Mouse (Mus musculus) olfactory bulb, adult 2 months (tissue): ENCODE measurements around the gene Nosip.

Experiments used
- CTCF ChIP-seq: fragments of 200-500 bp; IDR thresholded peaks from 2 replicates; pipeline ENCODE4 v1.5.1; 2012; ENCODE audit warnings: low read depth, mild to moderate bottlenecking, low read length, moderate library complexity; ENCODE audit not compliant: insufficient read depth
- POLR2A ChIP-seq: fragments of 200-500 bp; IDR thresholded peaks from 2 replicates; pipeline ENCODE4 v1.6.1; 2012; ENCODE audit warnings: mild to moderate bottlenecking, low read depth, low read length, moderate library complexity; ENCODE audit not compliant: insufficient read depth

- TF ChIP-seq CTCF (no peak), POLR2A (no peak)
Observed at GRCm38 (mm10) chr7:45073171-45073707, 11.0 kb downstream of the Nosip start.
